8 mouse cellular contexts compared by ENCODE assay signal in the genomic region with DNA sequence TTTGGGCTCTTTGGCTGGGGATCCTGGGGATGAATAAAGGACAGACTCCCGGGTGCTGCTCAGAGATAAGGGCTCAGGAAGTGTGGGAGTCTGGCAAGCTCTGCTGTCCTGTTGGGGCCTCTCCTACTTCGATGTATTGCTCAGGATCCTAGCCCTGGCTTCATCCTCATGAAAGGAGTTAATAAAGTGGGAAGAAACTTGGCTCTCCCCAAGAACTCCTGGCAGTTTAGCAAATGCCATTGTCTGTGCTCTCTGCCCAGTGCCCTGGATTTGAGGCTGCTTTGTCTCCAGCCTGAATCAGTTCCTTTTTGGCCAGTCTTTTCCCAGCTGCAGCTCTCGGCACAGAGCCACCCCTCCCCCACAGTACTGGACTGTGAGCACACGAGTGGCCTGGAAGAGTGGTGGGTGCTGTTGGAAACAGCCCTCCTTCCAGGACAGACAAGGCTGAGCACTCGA. TPM values are rescaled to one million over a fixed set of nuclear protein-coding genes. Genes with fewer than 3 reads are reported as not detected.
A peak's percentile ranks its signal among the peaks of the same experiment; 100 is the strongest.
DNase-seq lines count a peak whose midpoint lies in the region; ATAC-seq and TF ChIP-seq lines count a peak whose summit lies in the region.

No protein-coding gene starts in this region.

- H3K27ac ChIP-seq in heart, embryonic 12.5 days (ENCODE audit: poor library complexity, severe bottlenecking), result peak overlapping the region; percentile 83
- H3K27ac ChIP-seq in kidney, postnatal 0 days, result peak overlapping the region; percentile 38
- peak overlapping the region; percentile 41; the same call in 1 of the 2 replicates for H3K27ac ChIP-seq in limb, embryonic 14.5 days (replicated peaks; ENCODE audit: low read depth, low read length)
- H3K27ac ChIP-seq in midbrain, postnatal 0 days (ENCODE audit: low read depth, low read length), result peak overlapping the region; percentile 57

- 0 out of 2 replicates have a peak overlapping the region, but pooled peaks have one; percentile 2 for H3K4me3 ChIP-seq in heart, embryonic 12.5 days
- no peak overlapping the region for H3K4me3 ChIP-seq in kidney, postnatal 0 days (replicated peaks; ENCODE audit: low read depth, low read length)
- no peak overlapping the region for H3K4me3 ChIP-seq in limb, embryonic 14.5 days (replicated peaks; ENCODE audit: low read length)
- no peak overlapping the region for H3K4me3 ChIP-seq in midbrain, postnatal 0 days (ENCODE audit: low read depth, low read length)

- H3K4me1 ChIP-seq in heart, embryonic 12.5 days (replicated peaks), result peaks cover 27% of the 10 kb centered on the region
- H3K4me1 ChIP-seq in kidney, postnatal 0 days (replicated peaks; ENCODE audit: insufficient read depth, low read length), result peaks cover 8% of the 10 kb centered on the region; the same call in 1 of the 2 replicates
- no peaks in the 10 kb centered on the region for H3K4me1 ChIP-seq in limb, embryonic 14.5 days (ENCODE audit: control insufficient read depth, insufficient read depth, low read length)
- peaks cover 5% of the 10 kb centered on the region; the same call in 1 of the 2 replicates for H3K4me1 ChIP-seq in midbrain, postnatal 0 days (ENCODE audit: insufficient read depth, low read length)

- DNase-seq in fibroblast of lung, adult 2 months (ENCODE audit: low read depth), result peak; percentile 79
- DNase-seq in kidney, postnatal 0 days (ENCODE audit: low spot score), result peak; percentile 79
- peak; percentile 5 for DNase-seq in limb, embryonic 14.5 days (ENCODE audit: low spot score)
- peak; percentile 93 for DNase-seq in midbrain, postnatal 0 days (ENCODE audit: low spot score)
- DNase-seq in testis, postnatal 14 days (ENCODE audit: low spot score), result peak; percentile 68
- DNase-seq in thymus, postnatal 25 days, result no peak

- TF ChIP-seq POLR2A in limb, embryonic 14.5 days (IDR thresholded peaks at IDR 0.05; ENCODE audit: borderline replicate concordance, extremely low read depth, insufficient read depth, insufficient read length), result no peak

- TF ChIP-seq CTCF in kidney, postnatal 0 days (IDR thresholded peaks at IDR 0.05; ENCODE audit: low read depth), result no peak
- no peak for TF ChIP-seq CTCF in midbrain, postnatal 0 days (IDR thresholded peaks at IDR 0.05)

- H3K27me3 ChIP-seq in heart, embryonic 12.5 days (replicated peaks), result no peaks in the 10 kb centered on the region
- no peaks in the 10 kb centered on the region for H3K27me3 ChIP-seq in kidney, postnatal 0 days (ENCODE audit: insufficient read depth, low read length)
- no peaks in the 10 kb centered on the region for H3K27me3 ChIP-seq in limb, embryonic 14.5 days (ENCODE audit: control insufficient read depth, insufficient read depth, low read length)
- no peaks in the 10 kb centered on the region for H3K27me3 ChIP-seq in midbrain, postnatal 0 days (ENCODE audit: insufficient read depth, low read length)

- H3K9ac ChIP-seq in heart, embryonic 12.5 days, result peak overlapping the region; percentile 44
- H3K9ac ChIP-seq in kidney, postnatal 0 days (ENCODE audit: low read depth, low read length), result peak overlapping the region; percentile 18; the same call in 1 of the 2 replicates
- no peak overlapping the region for H3K9ac ChIP-seq in limb, embryonic 14.5 days (ENCODE audit: low read depth, low read length, severe bottlenecking)
- H3K9ac ChIP-seq in midbrain, postnatal 0 days (replicated peaks; ENCODE audit: low read length, poor library complexity, severe bottlenecking), result peak overlapping the region; percentile 13; the same call in 1 of the 2 replicates

- H3K4me2 ChIP-seq in heart, embryonic 12.5 days, result peak overlapping the region; percentile 50
- 0 out of 2 replicates have a peak overlapping the region, but pooled peaks have one; percentile 1 for H3K4me2 ChIP-seq in kidney, postnatal 0 days (ENCODE audit: low read length)
- no peak overlapping the region for H3K4me2 ChIP-seq in limb, embryonic 14.5 days (replicated peaks; ENCODE audit: low read depth, low read length, severe bottlenecking)
- H3K4me2 ChIP-seq in midbrain, postnatal 0 days (ENCODE audit: low read depth, low read length, poor library complexity, severe bottlenecking), result no peak overlapping the region

- ATAC-seq in cerebellum, adult (ENCODE audit: insufficient number of reproducible peaks, low FRiP score, low TSS enrichment), result 0 out of 2 replicates have a peak, but pooled peaks have one; percentile 28
- ATAC-seq in heart, embryonic 12.5 days (ENCODE audit: insufficient number of reproducible peaks, low FRiP score), result peak; percentile 74
- ATAC-seq in kidney, postnatal 0 days (replicated peaks; ENCODE audit: low FRiP score, low read depth), result no peak
- peak; percentile 33; the same call in 1 of the 2 replicates for ATAC-seq in limb, embryonic 14.5 days (ENCODE audit: low FRiP score, low read depth)
- peak; percentile 90 for ATAC-seq in midbrain, postnatal 0 days (ENCODE audit: low FRiP score)

- no peaks in the 10 kb centered on the region for H3K9me3 ChIP-seq in heart, embryonic 12.5 days (replicated peaks)
- H3K9me3 ChIP-seq in kidney, postnatal 0 days (replicated peaks; ENCODE audit: low read length), result no peaks in the 10 kb centered on the region
- H3K9me3 ChIP-seq in limb, embryonic 14.5 days (ENCODE audit: control insufficient read depth, low read length), result no peaks in the 10 kb centered on the region
- H3K9me3 ChIP-seq in midbrain, postnatal 0 days (ENCODE audit: low read length), result no peaks in the 10 kb centered on the region

- 4% methylated on average over 5 of the region's 5 CpGs for WGBS in heart, embryonic 12.5 days
- WGBS in kidney, postnatal 0 days, result 11% methylated on average over 5 of the region's 5 CpGs
- 15% methylated on average over 5 of the region's 5 CpGs for WGBS in limb, embryonic 14.5 days
- 5% methylated on average over 5 of the region's 5 CpGs for WGBS in midbrain, postnatal 0 days

- H3K36me3 ChIP-seq in heart, embryonic 12.5 days, result peaks cover 18% of the 10 kb centered on the region
- 0 out of 2 replicates have a peak, but pooled peaks cover 2% of the 10 kb centered on the region for H3K36me3 ChIP-seq in kidney, postnatal 0 days (ENCODE audit: insufficient read depth, low read length)
- H3K36me3 ChIP-seq in limb, embryonic 14.5 days (ENCODE audit: control insufficient read depth, insufficient read depth, low read length), result peaks cover 19% of the 10 kb centered on the region
- H3K36me3 ChIP-seq in midbrain, postnatal 0 days (ENCODE audit: insufficient read depth, low read length), result peaks cover 51% of the 10 kb centered on the region

RNA-seq across cellular contexts. Expression of gene Syt11, which starts 16.9 kb away (rescaled TPM):
- polyA plus RNA-seq in heart, embryonic 12.5 days (2016; fragmentation: Nextera tagmentation; extraction: Ambion mirVana), result 18.4 and 20.0 TPM in 2 replicates
- polyA plus RNA-seq in kidney, postnatal 0 days (2015; fragmentation: Nextera tagmentation; extraction: Ambion mirVana), result 8.8 and 9.1 TPM in 2 replicates
- 15.3 and 17.5 TPM in 2 replicates for polyA plus RNA-seq in limb, embryonic 14.5 days (2012; rRNA removed)
- 13.9 and 20.8 TPM in 2 replicates for polyA plus RNA-seq in limb, embryonic 14.5 days (2014; fragmentation: Nextera tagmentation; extraction: Ambion mirVana)
- 142 and 150 TPM in 2 replicates for total RNA-seq in midbrain, postnatal 0 days (2014; rRNA removed)
- polyA plus RNA-seq in midbrain, postnatal 0 days (2015; fragmentation: Nextera tagmentation; extraction: Ambion mirVana), result 243 and 246 TPM in 2 replicates

RNA-seq across cellular contexts. Expression of gene Rit1, which starts 41.4 kb away (rescaled TPM):
- polyA plus RNA-seq in heart, embryonic 12.5 days (2016; fragmentation: Nextera tagmentation; extraction: Ambion mirVana), result 45.9 and 46.5 TPM in 2 replicates
- 58.6 and 62.5 TPM in 2 replicates for polyA plus RNA-seq in kidney, postnatal 0 days (2015; fragmentation: Nextera tagmentation; extraction: Ambion mirVana)
- 46.8 and 47.4 TPM in 2 replicates for polyA plus RNA-seq in limb, embryonic 14.5 days (2012; rRNA removed)
- polyA plus RNA-seq in limb, embryonic 14.5 days (2014; fragmentation: Nextera tagmentation; extraction: Ambion mirVana), result 62.4 and 64.3 TPM in 2 replicates
- total RNA-seq in midbrain, postnatal 0 days (2014; rRNA removed), result 78.1 and 88.3 TPM in 2 replicates
- 73.5 and 81.3 TPM in 2 replicates for polyA plus RNA-seq in midbrain, postnatal 0 days (2015; fragmentation: Nextera tagmentation; extraction: Ambion mirVana)

Comparison
In these comparisons a context has a peak if more than half of its experiments do, and no peak if none do; other contexts are left out.
1. H3K4me2 ChIP-seq: peak in heart, embryonic 12.5 days (single experiment) and kidney, postnatal 0 days (single experiment); none in limb, embryonic 14.5 days (single experiment) and midbrain, postnatal 0 days (single experiment).
2. RNA of gene Syt11, which starts 16.9 kb away (polyA plus RNA-seq): 243 to 246 TPM in midbrain, postnatal 0 days; 18.4 to 20.0 TPM in heart, embryonic 12.5 days, 13.9 to 20.8 TPM in limb, embryonic 14.5 days and 8.8 to 9.1 TPM in kidney, postnatal 0 days; every median in the first group is over 10 times any median in the second.
3. Peak in every context shown above with its lines, with median percentiles within 50 percentile points of each other: H3K27ac ChIP-seq.